Mouse (Mus musculus) 3134 (cell line): Measurements from ENCODE around the gene Cyb5r1.
A peak's percentile ranks its signal among the peaks of the same experiment; 100 is the strongest.

Experiments
- DNase-seq: peaks from one replicate; pipeline ENCODE4 v3.0.0-alpha.2; 2011; ENCODE audit warnings: low spot score; ENCODE audit not compliant: insufficient read length; ENCODE audit errors: extremely low read depth

Gene Cyb5r1

DNA sequence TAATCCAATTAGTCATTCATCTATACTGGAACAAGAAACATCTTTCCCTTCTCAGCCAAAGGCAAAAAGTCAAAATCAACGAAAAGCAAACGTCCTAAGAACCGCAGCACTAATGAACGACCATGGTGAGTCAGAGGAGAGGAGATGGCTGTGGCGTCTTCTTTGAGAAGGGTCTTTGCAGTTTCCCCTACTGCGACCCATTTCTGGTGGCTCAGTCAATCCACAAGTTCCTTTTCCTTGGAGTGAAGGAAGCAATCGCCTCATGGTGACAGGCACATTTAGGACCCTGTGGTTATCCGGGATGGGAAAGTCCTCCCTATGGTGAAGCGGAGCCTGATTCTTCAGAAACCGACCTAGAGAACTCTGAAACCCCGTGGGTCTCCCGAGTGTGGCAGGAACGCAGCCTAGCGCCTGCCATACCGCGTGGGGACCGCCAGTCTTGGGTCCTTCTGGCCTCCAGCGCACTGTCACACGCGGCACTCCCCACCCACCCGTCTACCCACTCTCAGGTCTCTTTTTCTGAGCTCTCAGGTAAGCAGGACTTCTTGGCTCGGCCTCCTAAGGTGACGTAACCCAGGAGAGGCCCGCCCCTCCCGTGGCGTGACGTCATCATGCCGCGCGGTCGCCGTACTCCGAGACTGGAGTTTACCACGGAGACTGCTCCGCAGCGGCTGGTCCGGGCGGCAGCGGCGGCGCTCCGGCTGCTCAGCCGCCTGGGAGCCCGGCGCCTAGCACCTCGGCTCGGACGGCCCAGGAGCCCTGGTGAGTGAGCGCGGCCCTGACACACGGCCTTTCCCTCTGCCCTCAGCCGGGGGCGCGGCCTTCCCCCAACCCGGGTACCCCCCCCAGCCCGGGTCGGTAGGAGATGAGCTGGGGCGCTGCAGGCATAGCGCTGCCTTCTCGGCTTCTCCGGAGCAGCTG is 49.8 kb downstream of the Cyb5r1 start, which contains the start of gene Klhl12:
Gene Klhl12 (plus strand): TSS at position 628 of the 921 bp plus-strand sequence.
- peak; percentile 97 for DNase-seq

DNA sequence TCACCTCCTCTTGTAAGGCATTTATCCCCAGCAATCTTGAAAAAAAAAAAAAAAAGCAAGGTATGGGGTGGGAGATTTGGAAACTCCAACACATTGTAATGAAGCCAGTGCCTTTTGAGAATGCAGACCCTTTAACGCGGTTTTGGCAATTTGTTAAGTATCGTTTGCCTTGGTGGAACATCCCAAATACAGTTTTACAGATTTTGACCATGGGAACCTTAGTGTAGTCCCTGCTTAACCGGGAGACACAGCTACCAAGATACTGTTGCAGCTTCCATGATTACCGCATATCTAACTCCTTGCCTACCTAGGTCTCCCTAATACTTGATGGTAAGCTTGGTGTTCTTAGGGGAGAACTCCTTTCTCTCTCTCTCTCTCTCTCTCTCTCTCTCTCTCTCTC is 50.7 kb downstream of the Cyb5r1 start:
- no peak for DNase-seq

GRCm38 (mm10) chr1:134458139-134458727 is 52.9 kb downstream of the Cyb5r1 start:
- no peak for DNase-seq

DNA sequence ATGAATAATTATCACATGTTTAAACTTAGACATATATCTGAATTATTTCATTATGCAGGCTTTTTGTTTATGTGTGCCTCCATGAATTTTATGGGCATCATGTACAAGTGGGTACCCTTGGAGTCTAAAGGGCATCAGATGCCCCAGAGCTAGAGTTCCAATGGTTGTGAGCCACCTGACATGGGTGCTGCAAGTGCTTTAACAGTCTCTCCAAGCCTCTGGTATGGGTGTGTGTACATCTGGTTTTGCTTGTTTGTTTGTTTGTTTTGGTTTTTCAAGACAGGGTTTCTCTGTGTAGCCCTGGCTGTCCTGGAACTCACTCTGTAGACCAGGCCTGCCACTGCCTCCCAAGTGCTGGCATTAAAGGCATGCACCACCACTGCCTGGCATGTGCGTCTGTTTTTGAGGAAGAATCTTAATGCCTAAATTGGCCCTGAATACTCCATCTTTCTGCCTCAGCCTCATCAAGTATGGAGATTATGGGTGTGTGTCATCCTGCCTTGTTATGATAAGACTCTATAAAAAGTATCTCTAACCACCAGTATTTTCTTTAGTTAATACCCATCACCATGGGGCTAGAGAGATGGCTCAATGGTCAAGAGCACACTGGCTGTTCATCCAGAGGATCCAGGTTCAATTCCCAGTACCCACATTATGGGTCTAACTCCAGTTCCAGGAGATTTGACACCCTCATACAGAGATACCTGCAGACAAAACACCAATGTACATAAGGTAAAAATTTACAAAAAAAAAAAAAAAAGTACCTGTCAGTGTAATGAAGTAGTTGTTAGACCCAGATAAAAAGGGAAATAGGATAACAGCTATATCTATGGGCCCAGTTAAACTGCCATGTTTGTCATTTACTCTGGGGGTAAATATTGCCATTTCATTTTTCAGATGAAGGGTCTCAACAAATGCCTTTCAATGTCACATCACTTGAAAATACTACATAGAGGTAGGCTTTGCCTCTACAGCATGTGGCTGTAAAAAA is 55.2 kb downstream of the Cyb5r1 start:
- DNase-seq, result no peak
